ENCODE assay signal across 26 mouse cellular contexts in genomic region chr10:125832134-125832533, GRCm38 (mm10).
"Had no signal": no experiment of that assay in that cellular context is flagged by ENCODE, and none has a peak within 500 bp of the region (broad histone marks: within the 10 kb centered on the region; RNA-seq: fewer than 3 reads in every experiment).

No protein-coding gene starts in this region.

- H3K4me1 ChIP-seq: heart, embryonic 13.5 days; heart, embryonic 15.5 days; hindbrain, embryonic 12.5 days; kidney, embryonic 15.5 days; limb, embryonic 15.5 days; liver, embryonic 12.5 days had no signal

- H3K27me3 ChIP-seq: heart, embryonic 13.5 days; heart, embryonic 15.5 days; hindbrain, embryonic 12.5 days; kidney, embryonic 15.5 days; limb, embryonic 13.5 days; limb, embryonic 15.5 days; liver, embryonic 12.5 days had no signal

- H3K9me3 ChIP-seq: heart, embryonic 13.5 days; heart, embryonic 15.5 days; hindbrain, embryonic 12.5 days; kidney, embryonic 15.5 days; limb, embryonic 13.5 days; limb, embryonic 15.5 days had no signal

- H3K27ac ChIP-seq: gastrocnemius, adult 2 months; heart, adult 2 months; heart, embryonic 13.5 days; heart, embryonic 15.5 days; hindbrain, embryonic 12.5 days; hindbrain, embryonic 14.5 days; kidney, embryonic 15.5 days; kidney, postnatal 0 days; limb, embryonic 13.5 days; limb, embryonic 15.5 days; liver, embryonic 12.5 days; liver, embryonic 14.5 days had no signal

- H3K36me3 ChIP-seq: heart, embryonic 13.5 days; heart, embryonic 15.5 days; hindbrain, embryonic 12.5 days; kidney, embryonic 15.5 days; limb, embryonic 13.5 days; limb, embryonic 15.5 days; liver, embryonic 12.5 days had no signal

- H3K4me3 ChIP-seq: gastrocnemius, adult 2 months; heart, adult 2 months; heart, embryonic 13.5 days; heart, embryonic 15.5 days; hindbrain, embryonic 12.5 days; kidney, embryonic 15.5 days; limb, embryonic 13.5 days; limb, embryonic 15.5 days; liver, embryonic 12.5 days had no signal

- H3K9ac ChIP-seq: heart, embryonic 13.5 days; heart, embryonic 15.5 days; hindbrain, embryonic 12.5 days; hindbrain, embryonic 14.5 days; kidney, embryonic 15.5 days; limb, embryonic 13.5 days; limb, embryonic 15.5 days; liver, embryonic 12.5 days; liver, embryonic 14.5 days had no signal

- DNase-seq: gastrocnemius, adult 2 months; gastrocnemius, postnatal 10 days; gastrocnemius, postnatal 25 days; heart, adult 2 months; heart, postnatal 14 days; heart, postnatal 36 days; kidney, adult 11 months; kidney, adult 2 months; kidney, adult 9 months; kidney, postnatal 14 days; kidney, postnatal 36 days; layer of hippocampus, adult 9-11 months; layer of hippocampus, postnatal 36 days had no signal

- H3K4me2 ChIP-seq: heart, embryonic 11.5 days; heart, embryonic 13.5 days; heart, embryonic 15.5 days; hindbrain, embryonic 12.5 days; hindbrain, embryonic 14.5 days; kidney, embryonic 15.5 days; limb, embryonic 13.5 days; limb, embryonic 15.5 days; liver, embryonic 12.5 days had no signal

- ATAC-seq: hindbrain, embryonic 16.5 days; inflammation-experienced regulatory T-cells, adult 6 months; liver, embryonic 12.5 days had no signal
